Mouse (Mus musculus) hematopoietic stem cell, adult 5-6 weeks (primary cell): ENCODE results near the gene Guf1. TPM values are rescaled to one million over a fixed set of nuclear protein-coding genes. Genes with fewer than 3 reads are reported as not detected.

Source experiments
- ATAC-seq, 2 experiments: fragments of 125-278 bp in 1 of 2; replicated peaks in 1 of 2; 2 replicates each; pipeline ENCODE4 v1.8.0; 2016 to 2017; ENCODE audit warnings: inconsistent platforms in 2 of 2, mild to moderate bottlenecking in 2 of 2, moderate number of reproducible peaks in 2 of 2, low read depth in 1 of 2, moderate TSS enrichment in 1 of 2; ENCODE audit not compliant: low FRiP score in 2 of 2, poor library complexity in 2 of 2, severe bottlenecking in 2 of 2, insufficient read depth in 1 of 2, low TSS enrichment in 1 of 2
- total RNA-seq: library from RNA; stranded (forward); fragments of 172-1452, 232-1000 nt; gene quantifications from 2 replicates; pipeline ENCODE4 v1.2.3, GENCODE M21; 2017

The Guf1 gene
- total RNA-seq, result 65.2 and 65.8 TPM in 2 replicates

DNA sequence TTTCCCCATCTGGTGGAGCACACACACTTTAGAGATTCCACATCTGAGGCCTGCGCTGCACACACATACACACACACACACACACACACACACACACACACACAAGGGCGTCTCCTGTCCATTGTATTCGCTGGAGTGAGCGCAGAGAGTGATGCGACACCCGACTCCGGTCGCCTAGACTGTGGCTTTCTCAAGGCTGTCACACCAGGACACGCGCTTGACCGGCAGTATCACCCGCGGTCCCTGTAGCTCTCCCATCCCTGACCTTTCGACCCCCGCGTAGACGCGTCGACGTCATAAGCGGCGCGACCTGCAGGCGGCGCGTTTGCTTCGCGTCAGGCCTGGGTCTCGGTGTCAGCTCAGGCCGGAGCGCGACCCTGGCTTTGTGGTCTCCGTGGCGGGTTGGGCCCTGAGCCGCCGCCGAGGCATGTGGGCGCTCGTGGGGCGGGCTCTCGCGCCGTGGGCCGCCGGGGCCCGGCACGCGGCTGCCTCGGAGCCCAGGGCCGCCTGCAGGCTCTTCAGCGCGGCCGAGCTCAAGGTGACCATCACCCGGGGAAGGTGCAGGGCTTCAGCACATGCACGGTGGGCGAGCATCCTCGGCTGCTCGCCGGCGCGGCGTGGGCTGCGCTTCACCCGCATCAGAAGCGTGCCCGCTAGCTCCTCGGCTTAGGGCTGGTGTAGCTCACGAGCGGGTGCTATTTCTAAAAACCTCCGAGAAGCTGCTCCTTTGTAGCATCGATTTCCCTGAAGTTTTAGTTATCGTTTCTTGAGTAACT lies at the start of gene Guf1:
Gene Guf1 (plus strand): TSS at position 296 of the 776 bp plus-strand sequence.
- ATAC-seq, result peak; percentile 91 to 96

DNA sequence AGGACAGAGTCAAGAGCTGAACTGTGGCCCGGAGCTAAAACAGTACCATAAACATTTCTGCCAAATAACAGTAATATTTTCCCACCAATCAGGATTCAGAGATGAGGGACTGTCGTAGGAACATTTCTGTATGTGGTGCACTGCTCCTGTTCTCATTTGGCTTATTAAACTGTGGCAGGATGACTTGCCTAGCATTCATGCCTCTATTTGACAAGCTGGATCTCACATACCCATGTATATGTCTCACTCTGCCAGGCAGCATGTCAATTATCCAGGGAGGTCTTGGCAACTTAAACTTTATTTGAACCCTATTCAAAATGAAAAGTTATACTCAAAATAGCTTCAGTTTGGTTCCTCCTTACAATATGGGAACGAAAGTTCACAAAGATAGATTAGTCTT lies 49.7 kb upstream of the Guf1 start:
- no peak for ATAC-seq

DNA sequence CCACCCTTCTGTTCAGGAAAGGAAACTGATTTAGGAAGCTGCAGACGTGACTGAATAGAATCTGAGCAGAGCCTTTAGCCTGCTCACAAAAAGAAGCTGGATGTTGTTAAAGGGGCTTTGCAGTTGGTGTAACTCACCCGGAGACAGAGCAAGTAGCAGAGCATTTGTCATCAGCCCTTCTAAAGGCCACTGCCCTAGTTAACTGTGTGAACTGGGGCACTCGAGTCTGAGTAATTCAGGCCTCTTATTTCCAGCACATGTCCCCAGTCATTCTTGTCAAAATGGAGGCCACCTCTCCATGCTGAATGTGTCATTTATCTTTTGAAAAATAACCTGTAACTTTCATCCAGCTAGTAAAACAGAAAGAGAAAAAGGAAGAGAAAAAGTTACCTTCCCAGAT lies 45.1 kb upstream of the Guf1 start:
- ATAC-seq, result no peak

DNA sequence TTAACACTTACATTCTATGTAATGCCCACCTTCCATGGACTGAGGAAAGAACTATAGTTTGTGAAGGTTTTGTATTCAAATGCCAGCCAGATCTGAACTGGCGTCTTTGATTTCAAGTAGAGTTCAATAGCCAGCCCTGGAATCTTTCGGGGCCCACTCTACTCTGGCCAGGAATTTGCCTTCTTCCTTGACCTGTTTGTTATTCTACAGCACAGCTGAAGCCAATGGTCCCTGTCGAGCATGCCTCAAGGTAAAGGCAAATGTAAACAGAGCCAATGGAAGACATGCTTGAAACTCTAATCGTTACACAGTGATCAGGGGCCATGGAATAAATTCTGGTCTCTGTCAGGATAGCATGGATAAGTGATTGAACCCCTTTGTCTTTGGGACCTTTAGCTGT lies 44.5 kb upstream of the Guf1 start:
- ATAC-seq, result no peak

DNA sequence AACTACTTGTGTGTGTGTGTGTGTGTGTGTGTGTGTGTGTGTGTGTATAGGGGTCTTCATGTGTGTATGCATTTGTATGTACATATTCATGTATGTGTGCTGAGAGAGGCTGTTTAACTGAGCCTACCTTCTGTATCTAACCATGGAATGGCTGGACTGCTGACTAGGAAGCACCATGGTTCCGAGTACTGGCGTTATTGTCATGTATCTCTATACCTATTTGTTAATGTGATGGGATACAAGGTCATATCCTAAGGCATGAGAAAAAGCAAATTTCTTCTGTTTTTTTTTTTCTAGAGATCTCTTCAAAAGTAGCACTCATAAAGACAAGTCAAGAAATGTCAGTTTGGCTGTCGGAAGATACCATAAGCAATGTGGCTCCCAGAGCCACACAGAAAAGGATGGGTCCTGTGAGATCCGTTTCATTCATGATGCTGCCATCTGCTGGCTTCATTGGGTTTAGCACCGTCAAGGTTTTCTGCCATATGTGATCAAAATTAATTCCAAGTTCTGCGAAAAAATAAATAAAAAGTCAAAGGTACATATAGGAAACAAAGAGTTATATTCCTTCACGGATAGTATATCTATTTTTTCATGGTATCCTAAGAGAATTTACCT lies 36.0 kb upstream of the Guf1 start:
- peak; percentile 77 to 87; a peak in 3 of 4 replicates for ATAC-seq

DNA sequence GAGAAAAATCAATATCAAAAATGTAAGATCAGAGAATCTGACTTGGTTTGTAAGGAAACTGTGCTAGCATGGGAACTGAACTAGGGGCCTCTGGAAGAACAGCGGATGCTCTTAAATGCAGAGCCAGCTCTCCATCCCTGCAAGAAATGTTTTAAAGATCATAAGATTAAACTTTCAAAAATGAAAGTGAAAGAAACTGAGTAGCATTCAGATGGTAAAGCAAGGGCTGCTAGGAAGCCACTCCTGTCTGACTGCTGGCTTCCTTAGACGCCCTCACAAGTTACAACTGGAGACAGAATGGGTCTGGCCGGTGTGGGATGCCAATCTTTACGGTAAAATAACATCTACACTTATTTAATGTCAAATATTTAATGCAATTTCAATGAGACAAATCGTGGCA lies 34.7 kb upstream of the Guf1 start:
- ATAC-seq, result peak; percentile 72 to 83

DNA sequence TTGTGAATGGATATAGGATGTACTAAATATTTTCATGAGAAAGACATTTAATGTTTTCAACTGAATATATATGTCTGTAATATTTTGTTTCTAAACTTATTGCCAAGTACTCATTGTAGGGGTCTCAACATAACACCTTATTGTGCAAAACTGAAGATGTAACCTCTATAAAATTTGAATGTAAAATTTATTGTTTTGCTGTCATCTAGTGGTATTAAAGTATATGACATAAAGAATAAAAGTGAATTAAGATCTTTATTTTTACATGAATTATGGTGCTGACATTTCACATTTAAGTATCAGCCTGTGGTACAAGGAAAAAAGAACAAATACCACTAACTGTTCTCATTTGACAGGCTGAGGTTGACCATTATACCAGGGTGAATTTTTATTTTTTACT lies 32.8 kb upstream of the Guf1 start:
- no peak for ATAC-seq

DNA sequence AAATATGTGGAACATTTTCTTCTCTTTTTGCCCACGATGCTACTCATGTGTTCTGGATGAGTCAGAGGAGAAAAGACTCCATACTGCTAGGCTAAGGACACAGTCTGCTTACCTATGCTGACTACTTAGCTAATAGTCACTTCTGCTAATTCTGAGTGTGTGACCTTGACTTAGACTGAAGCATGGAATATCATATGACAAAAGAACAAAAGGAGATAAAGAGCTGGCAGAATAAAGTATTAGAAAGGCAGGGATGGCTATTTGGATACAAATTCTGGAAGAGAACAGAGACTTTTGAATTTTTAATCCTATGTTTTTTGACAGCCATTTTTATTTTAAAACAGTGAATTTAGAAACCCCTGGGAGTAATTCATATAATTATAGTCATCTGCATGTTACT lies 15.0 kb upstream of the Guf1 start:
- no peak for ATAC-seq

DNA sequence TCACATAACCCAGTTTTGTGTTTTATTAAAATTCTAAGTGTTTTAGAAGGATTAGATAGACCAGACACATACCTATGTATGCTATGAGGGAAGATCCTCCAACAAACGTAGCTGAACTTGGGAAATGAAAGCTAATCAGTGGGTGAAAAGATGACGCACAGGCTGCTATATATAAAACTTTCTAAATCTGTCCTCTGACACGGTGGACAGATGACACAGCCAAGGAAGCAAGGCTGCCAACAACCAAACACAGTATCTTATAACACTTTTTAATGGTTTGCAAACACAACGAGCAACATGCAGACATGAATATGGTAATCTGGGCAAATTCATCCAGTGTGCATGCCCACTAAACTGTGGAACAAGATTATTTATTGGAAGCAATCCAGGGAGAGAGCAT lies 14.2 kb upstream of the Guf1 start, which contains the start of gene Yipf7:
Gene Yipf7 (minus strand): TSS at position 160 of the 400 bp plus-strand sequence.
- no peak for ATAC-seq

DNA sequence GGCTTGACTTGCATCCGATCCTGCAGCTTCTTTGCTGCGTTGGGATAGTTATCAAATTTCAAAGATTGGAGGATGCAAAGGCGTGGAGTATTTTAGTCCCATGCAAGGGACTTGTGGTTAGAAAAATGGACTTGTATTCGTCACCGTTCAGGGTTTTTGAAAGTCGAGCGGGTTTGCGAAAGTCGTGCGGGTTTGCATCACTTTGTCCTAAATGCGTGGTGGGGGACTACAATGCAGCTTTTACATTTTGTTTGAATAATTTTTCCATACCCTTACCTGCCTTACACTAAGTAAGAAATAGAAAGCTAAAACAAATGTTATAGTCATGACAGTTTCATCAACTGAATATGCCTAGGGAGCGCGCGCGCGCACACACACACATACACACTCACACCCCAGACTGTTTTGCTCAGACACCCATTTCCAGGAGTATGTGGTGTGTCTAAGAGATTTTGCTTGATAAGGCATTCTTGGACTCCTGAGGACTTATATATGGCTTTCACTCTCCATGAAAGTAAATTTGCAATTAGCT lies 747 bp downstream of the Guf1 start:
- ATAC-seq, result 0 out of 4 replicates have a peak, but pooled peaks of 1 of the 2 experiments have one; percentile 30

DNA sequence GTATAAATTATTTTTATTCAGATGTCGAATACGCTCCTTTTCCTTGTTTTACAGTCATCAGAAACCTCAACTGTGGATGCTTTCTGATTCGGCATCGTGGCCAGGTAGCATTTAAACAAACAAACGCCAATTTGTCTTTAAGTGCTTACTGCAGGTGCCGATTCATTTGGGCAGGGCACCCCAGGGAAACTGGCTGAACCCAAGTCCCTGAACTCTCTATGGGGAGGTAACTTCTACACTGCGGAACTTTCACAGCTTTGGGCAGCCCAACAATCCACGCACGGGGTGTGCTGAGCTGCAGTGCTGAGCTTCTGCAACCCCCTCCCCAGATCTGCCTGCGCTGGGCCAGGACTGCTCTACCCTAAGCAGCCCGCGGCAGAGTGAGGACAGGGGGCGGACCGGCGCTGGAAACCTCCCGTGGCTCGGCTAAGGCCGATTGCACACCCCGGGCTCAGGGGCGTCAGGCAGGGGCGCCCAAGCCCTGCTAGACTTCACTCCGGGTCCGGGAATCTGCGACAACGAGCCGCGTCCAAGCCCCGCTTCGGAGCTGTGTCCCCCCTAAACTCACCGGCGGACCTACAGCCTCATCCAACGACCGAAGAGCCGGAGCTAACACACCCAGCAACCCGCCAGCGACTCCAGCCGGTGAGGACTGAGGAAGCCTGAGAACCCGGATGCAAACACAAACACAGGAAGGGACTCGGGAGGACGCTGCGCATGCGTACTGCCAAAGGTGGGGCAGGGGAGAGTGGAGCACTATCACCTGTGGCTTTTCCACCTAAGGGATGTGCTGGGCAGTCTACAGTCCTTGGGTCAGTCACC lies 35.1 kb downstream of the Guf1 start, which contains the start of gene Gnpda2:
Gene Gnpda2 (minus strand): TSS at position 701 of the 822 bp plus-strand sequence.
- peak; percentile 99 for ATAC-seq

DNA sequence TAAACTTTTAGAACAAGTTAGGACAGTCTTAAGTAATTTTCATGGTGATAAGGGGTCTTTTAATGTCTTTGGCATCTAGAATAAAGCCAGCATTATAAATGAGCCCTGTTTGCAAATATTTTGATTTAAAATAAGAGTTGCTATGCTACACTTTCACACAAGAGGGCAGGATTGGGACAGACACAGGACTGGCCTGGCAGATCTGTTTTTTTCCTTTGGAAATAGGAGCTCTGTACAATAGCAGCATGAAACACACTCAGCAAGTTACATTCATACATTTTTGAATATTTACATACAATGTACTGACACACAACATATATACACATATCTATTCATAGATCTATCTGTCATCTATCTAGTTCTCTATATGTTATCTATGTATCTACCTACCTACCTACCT lies 44.3 kb downstream of the Guf1 start:
- ATAC-seq, result peak; percentile 62 to 71; a peak in 3 of 4 replicates

DNA sequence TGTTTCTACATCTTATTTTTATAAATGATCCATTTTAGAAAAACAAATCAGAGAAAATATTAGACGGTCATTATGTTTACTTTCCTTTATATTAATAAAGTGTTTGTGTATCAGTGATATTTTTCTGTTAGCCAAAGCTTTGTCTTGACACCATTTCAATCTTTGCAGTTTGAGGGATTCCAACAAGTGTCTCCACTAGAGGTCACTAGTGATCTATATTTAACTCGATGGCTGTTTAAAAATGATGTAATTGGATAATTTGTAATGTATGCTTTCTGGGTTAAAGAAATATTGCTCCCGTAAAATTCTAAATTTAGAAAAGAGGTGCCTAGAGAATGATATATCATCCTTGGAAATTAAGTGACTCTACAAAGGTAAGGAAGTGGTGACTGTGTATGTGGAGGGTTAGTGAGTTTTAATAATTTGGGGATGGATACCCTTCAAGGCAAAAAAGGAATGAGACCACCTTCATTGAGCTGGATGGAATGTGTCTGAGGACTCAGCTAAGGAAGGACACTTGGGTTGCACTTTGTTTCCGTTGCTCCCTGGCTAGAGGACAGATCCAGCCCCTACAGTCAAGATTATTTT lies 56.6 kb downstream of the Guf1 start:
- ATAC-seq, result no peak; a peak in 1 of 4 replicates

DNA sequence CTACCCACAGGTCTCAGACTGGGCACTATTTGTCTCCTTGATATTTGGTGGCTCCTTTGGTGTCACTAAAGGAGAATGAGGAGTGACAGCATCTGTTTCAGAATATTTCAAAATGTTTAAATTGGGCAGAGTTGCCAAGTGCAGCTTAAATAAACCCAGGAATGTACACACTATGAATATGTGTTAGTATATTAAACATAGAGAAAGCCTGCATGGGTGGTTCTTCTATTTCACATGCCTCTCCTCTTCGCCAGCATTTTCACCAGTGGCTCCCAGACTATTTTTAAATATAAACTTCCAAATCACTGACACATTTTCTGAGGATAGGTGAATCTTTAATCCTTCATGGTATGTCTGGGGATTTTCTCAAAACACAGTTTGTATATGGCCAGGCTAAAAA lies 64.2 kb downstream of the Guf1 start:
- ATAC-seq, result no peak
